Mouse (Mus musculus): ENCODE data around the gene Arg2. TPM values are rescaled to one million over a fixed set of nuclear protein-coding genes. Genes with fewer than 3 reads are reported as not detected.

Gene Arg2
- polyA plus RNA-seq, 1 experiment: not detected

- TF ChIP-seq CTCF (IDR thresholded peaks at IDR 0.05; ENCODE audit: insufficient read depth, low read depth, low read length) (no peak), POLR2A (IDR thresholded peaks at IDR 0.05; ENCODE audit: insufficient read depth, low read depth, low read length) (no peak)
- Histone ChIP-seq H3K27ac (ENCODE audit: insufficient read depth, low read depth, low read length) (no peak overlapping the region), H3K4me3 (ENCODE audit: insufficient read depth, low read depth, low read length) (peak overlapping the region; percentile 70), H3K4me1 (ENCODE audit: control insufficient read depth, insufficient read depth, low read length) (peaks cover 4% of the 10 kb centered on the region)
- under 1% methylated on average over 18 of the region's 18 CpGs for WGBS
Measured at GRCm38 (mm10) chr12:79190931-79191673, 60.5 kb downstream of the Arg2 start.

GRCm38 (mm10) chr12:79191701-79192100, 61.1 kb downstream of the Arg2 start:
- H3K4me3 ChIP-seq (ENCODE audit: insufficient read depth, low read depth, low read length): peak overlapping the region; percentile 70
- peaks cover 4% of the 10 kb centered on the region for H3K4me1 ChIP-seq (ENCODE audit: control insufficient read depth, insufficient read depth, low read length)
- 4% methylated on average over 14 of the region's 14 CpGs for WGBS
- no peak overlapping the region for H3K27ac ChIP-seq (ENCODE audit: insufficient read depth, low read depth, low read length)
- TF ChIP-seq POLR2A (IDR thresholded peaks at IDR 0.05; ENCODE audit: insufficient read depth, low read depth, low read length) (0 out of 2 replicates have a peak, but pooled peaks have one; percentile 25), CTCF (IDR thresholded peaks at IDR 0.05; ENCODE audit: insufficient read depth, low read depth, low read length) (peak; percentile 52)

GRCm38 (mm10) chr12:79192193-79192592, 61.6 kb downstream of the Arg2 start, which contains the start of gene Rdh11:
TSS of gene Rdh11 (minus strand) at chr12:79192293.
- TF ChIP-seq CTCF (IDR thresholded peaks at IDR 0.05; ENCODE audit: insufficient read depth, low read depth, low read length) (no peak), POLR2A (IDR thresholded peaks at IDR 0.05; ENCODE audit: insufficient read depth, low read depth, low read length) (no peak)
- H3K4me3 ChIP-seq (ENCODE audit: insufficient read depth, low read depth, low read length): peak within 1 kb of the TSS; percentile 70
- WGBS: 69% methylated on average over 6 of the region's 6 CpGs
- no peak within 1 kb of the TSS for H3K27ac ChIP-seq (ENCODE audit: insufficient read depth, low read depth, low read length)
- H3K4me1 ChIP-seq (ENCODE audit: control insufficient read depth, insufficient read depth, low read length): peaks cover 4% of the 10 kb centered on the region

- WGBS: 0% methylated on average over 3 of the region's 3 CpGs
- Histone ChIP-seq H3K4me3 (ENCODE audit: insufficient read depth, low read depth, low read length) (no peak overlapping the region), H3K27ac (ENCODE audit: insufficient read depth, low read depth, low read length) (no peak overlapping the region), H3K4me1 (ENCODE audit: control insufficient read depth, insufficient read depth, low read length) (peaks cover 4% of the 10 kb centered on the region)
- no peak for TF ChIP-seq POLR2A (IDR thresholded peaks at IDR 0.05; ENCODE audit: insufficient read depth, low read depth, low read length)
- TF ChIP-seq CTCF (IDR thresholded peaks at IDR 0.05; ENCODE audit: insufficient read depth, low read depth, low read length): no peak
Measured at GRCm38 (mm10) chr12:79193441-79193840, 62.9 kb downstream of the Arg2 start.

- WGBS: 68% methylated on average over 5 of the region's 5 CpGs
- Histone ChIP-seq H3K4me1 (ENCODE audit: control insufficient read depth, insufficient read depth, low read length) (no peaks in the 10 kb centered on the region), H3K27ac (ENCODE audit: insufficient read depth, low read depth, low read length) (no peak overlapping the region), H3K4me3 (ENCODE audit: insufficient read depth, low read depth, low read length) (no peak overlapping the region)
- TF ChIP-seq CTCF (IDR thresholded peaks at IDR 0.05; ENCODE audit: insufficient read depth, low read depth, low read length) (no peak), POLR2A (IDR thresholded peaks at IDR 0.05; ENCODE audit: insufficient read depth, low read depth, low read length) (no peak)
Measured at GRCm38 (mm10) chr12:79197105-79197504, 66.5 kb downstream of the Arg2 start.

DNA sequence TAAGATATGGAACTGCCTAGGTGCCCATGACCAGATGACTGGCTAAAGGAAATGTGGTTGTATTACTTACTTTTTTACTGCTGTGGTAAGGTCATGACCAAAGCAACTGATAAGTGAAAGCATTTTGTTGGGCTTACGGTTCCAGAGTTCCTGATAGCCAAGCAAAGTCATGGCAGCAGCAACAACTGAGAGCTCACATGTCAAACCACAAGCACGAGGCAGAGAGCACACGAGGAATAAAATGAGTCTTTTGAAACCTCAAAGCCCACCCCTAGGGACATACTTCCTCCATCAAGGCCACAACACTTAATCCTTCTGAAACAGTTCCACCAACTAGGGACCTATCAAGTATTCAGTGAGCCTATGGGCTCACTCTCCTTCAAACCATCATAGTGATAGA, 71.3 kb downstream of the Arg2 start:
- Histone ChIP-seq H3K27ac (ENCODE audit: insufficient read depth, low read depth, low read length) (no peak overlapping the region), H3K4me3 (ENCODE audit: insufficient read depth, low read depth, low read length) (no peak overlapping the region), H3K4me1 (ENCODE audit: control insufficient read depth, insufficient read depth, low read length) (no peaks in the 10 kb centered on the region)
- no peak for TF ChIP-seq POLR2A (IDR thresholded peaks at IDR 0.05; ENCODE audit: insufficient read depth, low read depth, low read length)
- no peak for TF ChIP-seq CTCF (IDR thresholded peaks at IDR 0.05; ENCODE audit: insufficient read depth, low read depth, low read length)
- 81% methylated on average over 3 of the region's 3 CpGs for WGBS

Other genes with a start within 250 kb of the Arg2 start
- gene Plek2, start 223.8 kb upstream of the Arg2 start, polyA plus RNA-seq (2012; ENCODE audit: insufficient read depth, insufficient read length, low replicate concordance, missing spikeins): not detected in 2 replicates
- gene Tmem229b, start 123.2 kb upstream of the Arg2 start, polyA plus RNA-seq (2012; ENCODE audit: insufficient read depth, insufficient read length, low replicate concordance, missing spikeins): not detected in 2 replicates
- gene Plekhh1, start 101.6 kb upstream of the Arg2 start, polyA plus RNA-seq (2012; ENCODE audit: insufficient read depth, insufficient read length, low replicate concordance, missing spikeins): not detected in 2 replicates
- not detected in 2 replicates for gene Pigh, start 41.1 kb upstream of the Arg2 start, polyA plus RNA-seq (2012; ENCODE audit: insufficient read depth, insufficient read length, low replicate concordance, missing spikeins)
- not detected in 2 replicates for gene Vti1b, start 41.9 kb downstream of the Arg2 start, polyA plus RNA-seq (2012; ENCODE audit: insufficient read depth, insufficient read length, low replicate concordance, missing spikeins)
- not detected in 2 replicates for gene Rdh11, start 61.5 kb downstream of the Arg2 start, polyA plus RNA-seq (2012; ENCODE audit: insufficient read depth, insufficient read length, low replicate concordance, missing spikeins)
- gene Rdh12, start 78.1 kb downstream of the Arg2 start, polyA plus RNA-seq (2012; ENCODE audit: insufficient read depth, insufficient read length, low replicate concordance, missing spikeins): not detected in 2 replicates
- not detected in 2 replicates for gene Zfyve26, start 165.5 kb downstream of the Arg2 start, polyA plus RNA-seq (2012; ENCODE audit: insufficient read depth, insufficient read length, low replicate concordance, missing spikeins)
- not detected in 2 replicates for gene Rad51b, start 166.5 kb downstream of the Arg2 start, polyA plus RNA-seq (2012; ENCODE audit: insufficient read depth, insufficient read length, low replicate concordance, missing spikeins)